Mouse (Mus musculus): ENCODE results near the gene Fcgr4.
"Not testable (repeated sequence)": the region's sequence is repeated elsewhere in the genome, so short reads cannot be mapped to it uniquely, and the experiment has no call there.

The Fcgr4 gene

DNA sequence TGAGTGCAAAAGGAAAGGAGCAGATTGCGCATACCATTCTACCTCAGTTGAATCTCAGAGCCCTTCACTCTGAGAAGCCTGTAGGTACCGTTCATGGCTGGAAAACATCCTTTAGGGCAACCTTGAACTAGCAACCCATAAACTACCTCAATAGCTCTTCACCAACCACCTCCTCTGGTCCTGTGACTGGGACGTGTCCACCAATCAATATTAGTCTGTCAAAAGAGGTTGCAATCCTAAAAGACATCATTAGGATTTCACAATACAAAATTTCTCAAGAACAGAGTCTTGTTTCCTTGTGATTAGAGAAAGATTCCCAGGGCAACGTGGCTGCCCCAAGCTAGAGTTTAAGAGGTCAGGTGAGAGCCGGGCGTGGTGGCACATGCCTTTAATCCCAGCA is 34.6 kb downstream of the Fcgr4 start:
- ATAC-seq (ENCODE audit: low TSS enrichment): no peak

DNA sequence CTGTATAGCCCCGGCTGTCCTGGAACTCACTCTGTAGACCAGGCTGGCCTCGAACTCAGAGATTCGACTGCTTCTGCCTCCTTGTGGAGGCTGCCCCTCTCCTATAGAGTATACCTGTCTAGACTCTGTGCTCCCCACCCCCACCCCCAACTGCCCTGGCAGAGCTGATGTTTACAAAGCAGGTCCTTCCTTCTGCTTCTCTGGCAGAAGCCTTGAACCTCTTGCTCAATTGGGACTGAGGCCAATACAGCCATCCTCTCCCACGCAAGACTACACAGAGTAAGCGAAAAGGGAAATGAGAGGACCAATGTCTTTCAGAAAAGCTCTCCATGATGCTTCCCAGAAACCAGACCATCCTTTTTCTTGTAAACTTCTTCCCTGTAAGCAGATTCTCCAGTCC is 38.5 kb downstream of the Fcgr4 start:
- no peak for ATAC-seq (ENCODE audit: low TSS enrichment)

DNA sequence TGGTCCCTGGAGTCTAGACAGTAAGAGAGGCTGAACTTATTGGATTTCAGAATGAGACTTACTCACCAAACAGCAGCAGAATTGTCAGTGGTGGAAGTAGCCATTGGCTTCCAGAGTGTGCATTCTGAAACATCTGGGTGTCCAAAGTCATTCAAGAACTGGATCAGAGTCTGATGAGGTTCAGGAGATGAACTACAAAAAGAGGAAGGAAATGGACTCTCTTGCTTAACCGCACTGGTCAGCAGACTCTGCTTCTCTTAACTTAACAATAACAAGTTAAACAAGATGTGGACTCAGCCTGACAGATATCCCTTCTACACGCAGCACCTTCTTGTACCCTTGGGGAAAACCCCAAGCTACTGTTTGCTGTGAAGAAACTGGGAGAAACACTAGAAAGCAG is 40.5 kb downstream of the Fcgr4 start:
- ATAC-seq (ENCODE audit: low TSS enrichment): no peak

DNA sequence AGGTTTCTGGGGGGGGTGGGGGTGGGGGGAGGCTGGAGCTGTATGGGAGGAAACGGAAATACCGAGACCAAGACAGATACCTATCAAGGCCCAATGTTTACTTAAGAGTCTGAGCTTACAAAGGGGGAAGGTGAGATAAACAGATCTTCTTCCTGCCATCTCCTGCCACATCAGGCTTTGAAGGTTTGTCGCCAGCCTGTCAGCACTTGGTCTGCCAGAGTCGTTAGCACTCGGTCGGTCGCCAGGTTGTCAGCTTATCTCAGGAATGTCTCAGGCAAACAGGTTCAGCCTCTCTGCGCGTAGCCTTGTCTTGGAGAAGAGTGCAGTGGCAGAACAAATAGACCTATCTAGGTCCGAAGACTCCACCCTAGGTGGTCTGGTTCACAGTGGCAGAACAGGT is 41.7 kb downstream of the Fcgr4 start:
- no peak for ATAC-seq (ENCODE audit: low TSS enrichment)

DNA sequence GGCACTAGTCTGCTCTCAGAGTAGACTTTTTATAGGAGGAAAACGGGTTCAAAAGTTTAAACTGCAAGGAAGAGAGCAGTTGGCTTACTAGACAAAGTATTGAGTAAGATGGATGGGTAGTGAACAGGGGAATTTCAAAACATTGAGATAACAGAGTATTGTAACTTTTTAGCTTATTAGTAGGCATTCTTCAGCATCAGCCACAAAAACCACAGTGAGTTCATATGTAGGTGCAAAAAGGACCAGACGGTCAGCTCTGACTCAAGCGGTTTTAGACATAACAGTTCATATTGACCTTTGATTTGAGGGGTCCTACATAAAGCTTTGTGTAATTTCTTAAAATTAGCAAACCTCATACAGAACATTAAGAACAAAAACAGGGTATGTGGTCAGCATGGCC is 42.8 kb downstream of the Fcgr4 start:
- no peak for ATAC-seq (ENCODE audit: low TSS enrichment)

DNA sequence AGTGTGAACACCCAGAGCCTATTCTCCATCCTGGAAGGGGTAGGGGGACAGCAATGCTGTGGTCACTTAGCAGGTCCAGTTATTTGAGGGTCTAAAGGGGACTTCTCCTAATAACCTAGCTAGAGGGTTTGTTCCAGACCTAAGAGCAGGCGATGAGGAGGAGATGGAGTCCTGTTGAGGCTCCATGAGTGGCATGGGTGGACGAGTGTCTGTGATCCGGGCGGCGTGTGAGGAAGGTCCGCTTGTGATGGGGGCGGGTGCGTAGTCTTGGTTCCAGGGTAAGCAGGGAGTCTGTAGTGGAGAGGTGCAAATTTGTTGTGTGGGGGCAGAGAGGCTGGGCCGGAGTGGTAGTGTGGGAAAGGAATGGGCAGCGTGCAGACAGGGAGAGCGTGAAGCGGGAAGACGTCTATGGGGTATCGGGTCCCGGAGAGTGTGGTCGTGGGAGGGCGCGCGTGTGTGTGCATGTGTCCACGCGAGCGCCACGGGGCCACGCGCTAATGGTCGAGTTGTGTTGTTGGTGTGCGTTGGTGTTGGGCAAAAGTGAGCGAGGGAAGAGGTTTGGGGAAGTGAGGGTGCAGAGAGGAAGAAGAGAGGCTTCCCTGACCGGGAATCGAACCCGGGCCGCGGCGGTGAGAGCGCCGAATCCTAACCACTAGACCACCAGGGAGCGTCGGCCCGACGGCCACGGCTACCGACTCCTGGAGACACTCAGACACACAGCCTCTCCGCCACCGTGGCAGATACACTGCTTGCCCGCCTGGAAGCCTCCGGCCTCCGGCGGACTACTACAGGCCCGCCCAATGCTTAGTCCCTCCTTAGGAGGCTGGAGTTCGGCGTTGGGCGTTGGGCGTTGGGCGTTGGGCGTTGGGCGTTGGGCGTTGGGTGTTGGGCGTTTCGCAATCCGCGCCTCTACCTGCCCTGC is 45.1 kb downstream of the Fcgr4 start:
- peak; percentile 41; the same call in 1 of the 2 replicates for ATAC-seq (ENCODE audit: low TSS enrichment)

DNA sequence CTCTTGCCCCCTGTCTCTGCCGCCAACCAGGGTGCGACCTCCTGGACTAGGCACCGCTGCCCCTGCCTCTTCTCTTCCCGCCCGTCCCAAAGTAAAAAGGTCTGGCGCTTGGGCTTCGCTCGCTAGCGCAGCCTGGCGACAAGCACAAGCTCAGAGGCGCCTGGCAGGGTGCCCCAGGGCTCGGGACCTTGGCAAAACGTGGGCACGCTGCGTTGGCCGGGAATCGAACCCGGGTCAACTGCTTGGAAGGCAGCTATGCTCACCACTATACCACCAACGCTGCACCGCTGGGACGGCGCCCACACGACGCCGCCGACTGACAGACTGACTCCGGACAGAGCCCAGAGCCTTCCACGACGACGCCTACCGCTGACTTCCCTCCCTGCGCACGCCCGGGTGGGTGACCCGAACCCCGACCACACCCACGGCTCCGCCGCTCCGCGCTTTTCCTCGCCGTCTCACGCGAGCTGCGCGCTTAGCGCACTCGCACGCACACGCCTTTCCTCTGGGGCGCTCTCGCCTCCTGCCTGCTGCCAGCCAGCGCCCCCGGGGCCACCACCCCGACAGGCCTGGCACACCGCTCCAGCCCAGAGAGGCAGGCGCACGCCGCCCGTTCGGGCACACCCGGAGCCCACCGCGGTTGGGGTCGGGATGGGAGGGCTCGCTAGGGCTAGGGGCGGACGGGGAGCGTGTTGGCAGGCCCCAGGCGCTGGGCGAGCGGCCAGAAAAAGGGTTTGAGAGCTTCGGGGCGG is 45.9 kb downstream of the Fcgr4 start, which contains the start of gene Fcgr3:
TSS of gene Fcgr3 (minus strand) at position 445 of the 752 bp plus-strand sequence.
- ATAC-seq (ENCODE audit: low TSS enrichment): peak; percentile 30; the same call in 1 of the 2 replicates

DNA sequence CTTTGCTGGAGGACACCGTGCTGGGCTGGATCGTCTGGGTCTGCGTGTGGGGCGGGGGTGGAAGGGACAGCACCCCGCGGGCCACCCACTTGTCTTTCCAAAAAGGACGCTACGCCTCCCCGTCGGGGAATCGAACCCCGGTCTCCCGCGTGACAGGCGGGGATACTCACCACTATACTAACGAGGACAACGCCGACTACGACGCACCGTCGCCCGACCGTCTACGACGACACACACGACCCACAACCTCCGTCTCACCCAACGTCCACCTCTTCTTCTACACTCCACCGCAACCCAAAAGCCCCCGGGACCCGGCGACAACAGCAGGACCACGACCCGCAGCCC is 46.5 kb downstream of the Fcgr4 start:
- ATAC-seq (ENCODE audit: low TSS enrichment): not testable (repeated sequence)

DNA sequence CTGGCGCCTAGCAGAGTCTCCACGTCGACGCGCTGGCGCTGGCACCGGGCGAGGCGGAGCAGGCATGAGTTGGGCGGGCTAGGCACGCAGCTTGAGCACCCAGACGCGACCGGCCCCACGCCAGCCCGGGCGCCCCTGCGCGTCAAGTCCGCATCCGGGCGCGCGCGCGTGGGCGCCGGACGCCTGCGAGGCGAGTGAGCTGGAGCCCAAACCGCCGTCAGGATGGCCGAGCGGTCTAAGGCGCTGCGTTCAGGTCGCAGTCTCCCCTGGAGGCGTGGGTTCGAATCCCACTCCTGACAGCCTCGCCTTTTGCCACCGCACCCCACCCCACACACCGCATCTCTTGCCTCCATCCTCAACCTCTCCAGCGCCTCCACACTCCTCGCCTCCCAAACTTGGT is 47.0 kb downstream of the Fcgr4 start:
- ATAC-seq (ENCODE audit: low TSS enrichment): not testable (repeated sequence)

DNA sequence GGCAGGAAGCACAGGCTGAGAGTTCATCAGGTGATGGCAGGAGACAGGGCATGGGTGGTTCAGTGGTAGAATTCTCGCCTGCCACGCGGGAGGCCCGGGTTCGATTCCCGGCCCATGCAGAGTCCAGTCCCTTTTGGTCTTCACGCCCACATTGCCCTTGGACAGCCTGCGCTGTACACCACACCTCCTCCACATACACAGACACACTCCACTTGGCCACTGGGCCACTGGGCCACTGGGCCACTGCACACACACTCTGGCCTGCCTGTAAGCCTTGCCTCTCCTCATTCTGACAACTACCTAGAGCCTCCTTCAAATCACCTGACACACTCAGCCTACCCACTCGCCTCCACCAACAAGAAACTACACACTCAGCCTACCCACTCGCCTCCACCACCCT is 47.9 kb downstream of the Fcgr4 start:
- ATAC-seq (ENCODE audit: low TSS enrichment): not testable (repeated sequence)

DNA sequence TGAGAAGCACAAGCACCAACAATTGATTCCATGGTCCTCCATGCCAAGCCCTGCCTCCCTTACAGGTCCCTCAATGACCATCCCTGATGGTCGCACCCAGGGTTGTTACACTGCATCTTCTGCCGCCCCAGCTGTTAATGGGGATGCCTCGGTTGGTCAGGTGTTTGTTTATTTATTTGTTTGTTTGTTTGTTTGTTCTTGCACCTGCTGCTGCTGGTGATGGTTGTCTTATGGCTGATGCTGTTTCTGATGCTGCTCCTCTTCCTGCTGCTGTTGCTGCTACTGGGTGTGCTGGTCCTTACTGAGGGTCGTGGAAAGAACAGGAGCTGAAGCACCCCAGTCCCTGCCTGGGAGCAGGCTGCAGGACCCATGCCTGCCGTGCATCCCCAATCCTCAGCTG is 49.2 kb downstream of the Fcgr4 start:
- not testable (repeated sequence) for ATAC-seq (ENCODE audit: low TSS enrichment)

DNA sequence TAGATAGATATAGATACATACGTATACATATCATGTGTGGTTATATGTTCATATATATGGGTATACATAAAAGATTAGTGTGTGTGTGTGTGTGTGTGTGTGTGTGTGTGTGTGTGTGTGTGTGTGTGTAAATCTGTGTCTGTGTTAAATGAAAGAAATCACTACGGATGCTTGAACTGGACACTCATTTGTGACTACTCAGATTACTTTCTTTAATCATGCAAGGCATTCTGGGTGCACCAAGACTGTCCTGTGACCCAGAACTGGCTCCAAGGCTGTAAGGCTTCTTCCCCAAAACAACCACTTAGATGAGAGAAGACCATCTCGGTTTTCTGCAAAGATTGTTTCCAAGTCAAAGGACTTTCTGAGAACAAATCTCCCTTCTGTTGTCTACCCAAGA is 50.8 kb downstream of the Fcgr4 start:
- not testable (repeated sequence) for ATAC-seq (ENCODE audit: low TSS enrichment)

DNA sequence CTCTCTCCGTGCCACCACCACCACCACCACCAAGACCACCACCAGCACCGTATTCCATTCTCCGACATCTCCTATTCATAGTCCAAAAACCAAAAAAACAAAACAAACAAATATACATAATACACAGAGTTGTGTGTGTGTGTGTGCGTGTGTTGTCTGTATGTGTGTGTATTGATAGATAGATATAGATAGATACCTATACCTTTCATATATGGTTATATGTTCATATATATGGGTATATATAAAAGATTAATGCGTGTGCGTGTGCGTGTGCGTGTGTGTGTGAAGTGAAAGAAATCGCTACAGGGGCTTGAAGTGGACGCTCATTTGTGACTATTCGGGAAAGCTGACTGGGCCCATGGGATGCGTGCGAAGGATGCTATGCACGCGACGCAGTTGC is 52.2 kb downstream of the Fcgr4 start:
- not testable (repeated sequence) for ATAC-seq (ENCODE audit: low TSS enrichment)

DNA sequence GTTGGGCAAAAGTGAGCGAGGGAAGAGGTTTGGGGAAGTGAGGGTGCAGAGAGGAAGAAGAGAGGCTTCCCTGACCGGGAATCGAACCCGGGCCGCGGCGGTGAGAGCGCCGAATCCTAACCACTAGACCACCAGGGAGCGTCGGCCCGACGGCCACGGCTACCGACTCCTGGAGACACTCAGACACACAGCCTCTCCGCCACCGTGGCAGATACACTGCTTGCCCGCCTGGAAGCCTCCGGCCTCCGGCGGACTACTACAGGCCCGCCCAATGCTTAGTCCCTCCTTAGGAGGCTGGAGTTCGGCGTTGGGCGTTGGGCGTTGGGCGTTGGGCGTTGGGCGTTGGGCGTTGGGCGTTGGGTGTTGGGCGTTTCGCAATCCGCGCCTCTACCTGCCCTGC is 53.0 kb downstream of the Fcgr4 start:
- peak; percentile 28; the same call in 1 of the 2 replicates for ATAC-seq (ENCODE audit: low TSS enrichment)

DNA sequence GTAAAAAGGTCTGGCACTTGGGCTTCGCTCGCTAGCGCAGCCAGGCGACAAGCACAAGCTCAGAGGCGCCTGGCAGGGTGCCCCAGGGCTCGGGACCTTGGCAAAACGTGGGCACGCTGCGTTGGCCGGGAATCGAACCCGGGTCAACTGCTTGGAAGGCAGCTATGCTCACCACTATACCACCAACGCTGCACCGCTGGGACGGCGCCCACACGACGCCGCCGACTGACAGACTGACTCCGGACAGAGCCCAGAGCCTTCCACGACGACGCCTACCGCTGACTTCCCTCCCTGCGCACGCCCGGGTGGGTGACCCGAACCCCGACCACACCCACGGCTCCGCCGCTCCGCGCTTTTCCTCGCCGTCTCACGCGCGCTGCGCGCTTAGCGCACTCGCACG is 53.5 kb downstream of the Fcgr4 start:
- ATAC-seq (ENCODE audit: low TSS enrichment): not testable (repeated sequence)

DNA sequence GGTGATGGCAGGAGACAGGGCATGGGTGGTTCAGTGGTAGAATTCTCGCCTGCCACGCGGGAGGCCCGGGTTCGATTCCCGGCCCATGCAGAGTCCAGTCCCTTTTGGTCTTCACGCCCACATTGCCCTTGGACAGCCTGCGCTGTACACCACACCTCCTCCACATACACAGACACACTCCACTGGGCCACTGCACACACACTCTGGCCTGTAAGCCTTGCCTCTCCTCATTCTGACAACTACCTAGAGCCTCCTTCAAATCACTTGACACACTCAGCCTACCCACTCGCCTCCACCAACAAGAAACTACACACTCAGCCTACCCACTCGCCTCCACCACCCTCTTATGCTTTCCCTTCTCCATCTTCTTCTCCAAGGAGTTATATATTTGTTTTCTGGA is 55.6 kb downstream of the Fcgr4 start:
- not testable (repeated sequence) for ATAC-seq (ENCODE audit: low TSS enrichment)

DNA sequence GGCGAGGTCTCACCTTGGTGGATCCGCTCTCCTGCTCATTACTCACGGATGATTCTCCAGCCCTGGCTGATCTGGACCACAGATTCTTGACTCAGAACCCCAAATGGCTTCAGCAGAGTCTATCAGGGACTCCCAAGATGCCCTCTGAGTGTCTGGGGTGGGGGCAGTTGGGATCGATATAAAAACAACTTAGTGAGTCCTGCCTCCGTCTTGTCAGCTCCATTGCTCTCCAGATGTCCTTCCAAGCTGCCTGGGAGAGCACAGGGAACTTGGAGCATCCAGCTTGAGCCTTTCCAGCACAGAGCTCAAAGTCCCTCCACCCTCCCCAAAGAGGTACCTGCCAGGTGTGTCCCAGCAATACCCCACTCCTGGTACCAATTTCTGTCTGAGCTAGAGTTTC is 57.5 kb downstream of the Fcgr4 start:
- not testable (repeated sequence) for ATAC-seq (ENCODE audit: low TSS enrichment)

DNA sequence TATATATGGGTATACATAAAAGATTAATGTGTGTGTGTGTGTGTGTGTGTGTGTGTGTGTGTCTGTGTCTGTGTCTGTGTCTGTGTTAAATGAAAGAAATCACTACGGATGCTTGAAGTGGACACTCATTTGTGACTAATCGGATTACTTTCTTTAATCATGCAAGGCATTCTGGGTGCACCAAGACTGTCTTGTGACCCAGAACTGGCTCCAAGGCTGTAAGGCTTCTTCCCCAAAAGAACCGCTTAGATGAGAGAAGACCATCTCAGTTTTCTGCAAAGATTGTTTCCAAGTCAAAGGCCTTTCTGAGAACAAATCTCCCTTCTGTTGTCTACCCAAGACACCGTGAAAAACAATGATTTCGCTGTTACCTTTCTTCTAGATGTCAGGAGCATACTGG is 58.5 kb downstream of the Fcgr4 start:
- not testable (repeated sequence) for ATAC-seq (ENCODE audit: low TSS enrichment)

DNA sequence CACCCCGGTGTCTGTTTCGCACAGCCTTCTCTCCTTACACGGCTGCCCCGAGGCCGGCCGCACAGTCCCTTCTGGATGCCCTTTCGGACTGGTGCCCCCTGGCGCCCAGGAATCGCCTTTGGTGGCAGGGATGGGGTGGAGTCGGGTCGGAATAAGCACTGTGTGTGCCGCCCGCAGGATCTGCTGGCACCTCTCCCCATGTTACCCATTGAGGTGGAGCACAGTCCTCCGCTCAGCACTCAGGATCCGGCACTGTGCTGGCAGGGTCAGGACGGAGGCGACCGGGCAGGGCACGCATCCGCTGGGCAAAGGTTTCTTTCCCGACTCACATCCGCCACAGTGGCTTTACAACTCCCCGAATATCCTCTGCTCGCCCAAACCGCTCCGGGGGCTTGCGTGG is 59.2 kb downstream of the Fcgr4 start:
- peak; percentile 11 for ATAC-seq (ENCODE audit: low TSS enrichment)

DNA sequence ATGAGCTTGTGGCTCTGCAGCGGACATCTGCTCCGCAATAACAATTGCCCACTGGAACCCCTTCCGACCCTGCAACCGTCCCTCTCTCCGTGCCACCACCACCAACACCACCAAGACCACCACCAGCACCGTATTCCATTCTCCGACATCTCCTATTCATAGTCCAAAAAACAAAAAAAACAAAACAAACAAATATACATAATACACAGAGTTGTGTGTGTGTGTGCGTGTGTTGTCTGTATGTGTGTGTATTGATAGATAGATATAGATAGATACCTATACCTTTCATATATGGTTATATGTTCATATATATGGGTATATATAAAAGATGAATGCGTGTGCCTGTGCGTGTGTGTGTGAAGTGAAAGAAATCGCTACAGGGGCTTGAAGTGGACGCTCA is 59.7 kb downstream of the Fcgr4 start:
- ATAC-seq (ENCODE audit: low TSS enrichment): not testable (repeated sequence)

DNA sequence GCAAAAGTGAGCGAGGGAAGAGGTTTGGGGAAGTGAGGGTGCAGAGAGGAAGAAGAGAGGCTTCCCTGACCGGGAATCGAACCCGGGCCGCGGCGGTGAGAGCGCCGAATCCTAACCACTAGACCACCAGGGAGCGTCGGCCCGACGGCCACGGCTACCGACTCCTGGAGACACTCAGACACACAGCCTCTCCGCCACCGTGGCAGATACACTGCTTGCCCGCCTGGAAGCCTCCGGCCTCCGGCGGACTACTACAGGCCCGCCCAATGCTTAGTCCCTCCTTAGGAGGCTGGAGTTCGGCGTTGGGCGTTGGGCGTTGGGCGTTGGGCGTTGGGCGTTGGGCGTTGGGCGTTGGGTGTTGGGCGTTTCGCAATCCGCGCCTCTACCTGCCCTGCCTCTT is 60.6 kb downstream of the Fcgr4 start:
- peak; percentile 18; the same call in 1 of the 2 replicates for ATAC-seq (ENCODE audit: low TSS enrichment)

Data from frontal cortex, adult (tissue).